Mouse (Mus musculus): ENCODE data around the gene Bbs4. TPM values are rescaled to one million over a fixed set of nuclear protein-coding genes. Genes with fewer than 3 reads are reported as not detected.
A peak's percentile ranks its signal among the peaks of the same experiment; 100 is the strongest.

The Bbs4 gene
- polyA plus RNA-seq, 1 experiment from 2014 or later, result 2.4 TPM

- Histone ChIP-seq H3K27me3 (ENCODE audit: insufficient read depth, low read length) (no peaks in the 10 kb centered on the region), H3K4me2 (ENCODE audit: low read depth, low read length) (no peak overlapping the region), H3K4me1 (ENCODE audit: insufficient read depth) (peaks cover 4% of the 10 kb centered on the region; the same call in 1 of the 2 replicates), H3K36me3 (replicated peaks; ENCODE audit: insufficient read depth, low read length) (no peaks in the 10 kb centered on the region), H3K27ac (ENCODE audit: low read depth) (no peak overlapping the region), H3K9ac (replicated peaks) (no peak overlapping the region), H3K4me3 (ENCODE audit: low read depth, low read length) (no peak overlapping the region), H3K9me3 (ENCODE audit: low read length) (no peaks in the 10 kb centered on the region)
- TF ChIP-seq EP300 (IDR thresholded peaks at IDR 0.05; ENCODE audit: low read depth) (no peak), CTCF (IDR thresholded peaks at IDR 0.05; ENCODE audit: low read depth) (no peak)
- ATAC-seq, result no peak
- WGBS (ENCODE audit: insufficient replicate concordance), result 67% methylated on average over 5 of the region's 5 CpGs
- no peak for DNase-seq
Measured at GRCm38 (mm10) chr9:59278694-59279093, 74.6 kb downstream of the Bbs4 start.

GRCm38 (mm10) chr9:59278199-59278598 is 75.1 kb downstream of the Bbs4 start:
- no peak overlapping the region for H3K4me2 ChIP-seq (ENCODE audit: low read depth, low read length)
- H3K27me3 ChIP-seq (ENCODE audit: insufficient read depth, low read length), result no peaks in the 10 kb centered on the region
- no peaks in the 10 kb centered on the region for H3K36me3 ChIP-seq (replicated peaks; ENCODE audit: insufficient read depth, low read length)
- H3K27ac ChIP-seq (ENCODE audit: low read depth), result no peak overlapping the region
- WGBS (ENCODE audit: insufficient replicate concordance), result 85% methylated on average over 2 of the region's 2 CpGs
- H3K4me1 ChIP-seq (ENCODE audit: insufficient read depth), result peaks cover 4% of the 10 kb centered on the region; the same call in 1 of the 2 replicates
- H3K9me3 ChIP-seq (ENCODE audit: low read length), result no peaks in the 10 kb centered on the region
- ATAC-seq (no peak), DNase-seq (no peak)
- TF ChIP-seq CTCF (IDR thresholded peaks at IDR 0.05; ENCODE audit: low read depth) (no peak), EP300 (IDR thresholded peaks at IDR 0.05; ENCODE audit: low read depth) (no peak)
- no peak overlapping the region for H3K9ac ChIP-seq (replicated peaks)
- H3K4me3 ChIP-seq (ENCODE audit: low read depth, low read length), result no peak overlapping the region

- H3K27me3 ChIP-seq (ENCODE audit: insufficient read depth, low read length), result no peaks in the 10 kb centered on the region
- H3K36me3 ChIP-seq (replicated peaks; ENCODE audit: insufficient read depth, low read length), result no peaks in the 10 kb centered on the region
- no peak for TF ChIP-seq EP300 (IDR thresholded peaks at IDR 0.05; ENCODE audit: low read depth)
- no peak for TF ChIP-seq CTCF (IDR thresholded peaks at IDR 0.05; ENCODE audit: low read depth)
- no peak for ATAC-seq
- peaks cover 5% of the 10 kb centered on the region for H3K4me1 ChIP-seq (ENCODE audit: insufficient read depth)
- DNase-seq, result no peak
- H3K4me3 ChIP-seq (ENCODE audit: low read depth, low read length), result no peak overlapping the region
- 81% methylated on average over 19 of the region's 19 CpGs for WGBS (ENCODE audit: insufficient replicate concordance)
- H3K27ac ChIP-seq (ENCODE audit: low read depth), result no peak overlapping the region
- no peak overlapping the region for H3K9ac ChIP-seq (replicated peaks)
- no peak overlapping the region for H3K4me2 ChIP-seq (ENCODE audit: low read depth, low read length)
- no peaks in the 10 kb centered on the region for H3K9me3 ChIP-seq (ENCODE audit: low read length)
Measured at GRCm38 (mm10) chr9:59274846-59275455, 78.4 kb downstream of the Bbs4 start.

- no peak overlapping the region for H3K4me3 ChIP-seq (ENCODE audit: low read depth, low read length)
- H3K36me3 ChIP-seq (replicated peaks; ENCODE audit: insufficient read depth, low read length), result no peaks in the 10 kb centered on the region
- no peak for ATAC-seq
- no peak overlapping the region for H3K4me2 ChIP-seq (ENCODE audit: low read depth, low read length)
- no peak for TF ChIP-seq EP300 (IDR thresholded peaks at IDR 0.05; ENCODE audit: low read depth)
- TF ChIP-seq CTCF (IDR thresholded peaks at IDR 0.05; ENCODE audit: low read depth), result peak; percentile 36
- no peak overlapping the region for H3K9ac ChIP-seq (replicated peaks)
- H3K27me3 ChIP-seq (ENCODE audit: insufficient read depth, low read length), result no peaks in the 10 kb centered on the region
- no peaks in the 10 kb centered on the region for H3K9me3 ChIP-seq (ENCODE audit: low read length)
- H3K27ac ChIP-seq (ENCODE audit: low read depth), result no peak overlapping the region
- DNase-seq, result no peak
- H3K4me1 ChIP-seq (ENCODE audit: insufficient read depth), result peaks cover 5% of the 10 kb centered on the region
Measured at GRCm38 (mm10) chr9:59273199-59273598, 80.1 kb downstream of the Bbs4 start.

Other genes with a start within 250 kb of the Bbs4 start
- 24.1 and 24.6 TPM in 2 replicates for gene Adpgk, start 62.0 kb downstream of the Bbs4 start, polyA plus RNA-seq (2015; fragmentation: Nextera tagmentation; extraction: Ambion mirVana)
- gene Arih1, start 133.1 kb upstream of the Bbs4 start, polyA plus RNA-seq (2015; fragmentation: Nextera tagmentation; extraction: Ambion mirVana), result 3.4 and 4.1 TPM in 2 replicates
- gene Hexa, start 186.0 kb upstream of the Bbs4 start, polyA plus RNA-seq (2015; fragmentation: Nextera tagmentation; extraction: Ambion mirVana), result 27.9 and 31.0 TPM in 2 replicates
- gene Tmem202, start 186.3 kb upstream of the Bbs4 start, polyA plus RNA-seq (2015; fragmentation: Nextera tagmentation; extraction: Ambion mirVana), result 0.19 TPM in 2 replicates
- gene Celf6, start 224.4 kb upstream of the Bbs4 start, polyA plus RNA-seq (2015; fragmentation: Nextera tagmentation; extraction: Ambion mirVana), result not detected in 2 replicates

Data from liver, postnatal 0 days (tissue).